Mouse (Mus musculus) lung, postnatal 4 days (tissue): ENCODE data around the gene Fhad1.

ENCODE experiments used
- DNase-seq, 2 experiments: peaks; one replicate each; pipeline ENCODE4 v3.0.0; 2021

Fhad1 gene

DNA sequence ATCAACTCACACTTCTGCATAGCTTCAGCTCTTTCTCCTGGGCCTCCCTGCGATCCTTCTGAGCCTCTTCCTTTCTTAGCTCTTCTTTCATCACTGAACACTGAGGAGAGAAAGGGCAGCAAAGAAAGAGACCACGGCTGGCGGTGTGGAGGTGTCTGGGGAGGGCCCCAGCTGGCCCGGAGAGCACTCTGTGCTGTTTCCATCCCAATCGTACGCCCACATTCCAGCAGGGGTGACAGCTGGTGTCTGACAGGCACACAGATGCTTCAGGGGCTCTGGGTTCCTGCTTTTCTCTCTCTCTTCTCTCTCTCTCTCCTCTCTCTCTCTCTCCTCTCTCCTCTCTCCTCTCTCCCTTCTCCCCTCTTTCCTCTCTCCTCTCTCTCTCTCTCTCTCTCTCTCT lies 50.3 kb downstream of the Fhad1 start:
- DNase-seq: peak; percentile 23 to 66

- DNase-seq: no peak
These were observed 51.0 kb downstream of the Fhad1 start for GRCm38 (mm10) chr4:141963907-141964306.

- DNase-seq: peak; percentile 53 to 76
These were observed 51.8 kb downstream of the Fhad1 start for GRCm38 (mm10) chr4:141962811-141963685.

DNA sequence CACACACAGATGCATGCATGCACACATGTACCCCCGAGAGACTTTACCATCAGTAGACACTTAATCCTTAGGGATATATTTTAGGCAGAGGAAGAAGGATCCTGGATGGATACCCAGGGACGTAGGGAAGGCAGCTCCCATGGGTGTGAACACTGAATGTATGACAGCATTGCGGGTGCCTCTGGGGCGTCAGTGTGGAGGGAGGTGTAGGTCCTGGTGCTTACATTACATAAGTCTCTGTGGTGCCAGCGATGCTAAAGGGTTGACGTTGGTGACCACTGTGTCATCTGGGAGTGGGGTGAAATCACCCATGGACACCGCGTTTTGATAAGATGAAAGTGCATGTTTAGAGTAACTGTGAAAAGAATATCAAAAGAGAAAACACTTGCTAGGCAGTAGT lies 54.8 kb downstream of the Fhad1 start:
- DNase-seq: no peak

DNA sequence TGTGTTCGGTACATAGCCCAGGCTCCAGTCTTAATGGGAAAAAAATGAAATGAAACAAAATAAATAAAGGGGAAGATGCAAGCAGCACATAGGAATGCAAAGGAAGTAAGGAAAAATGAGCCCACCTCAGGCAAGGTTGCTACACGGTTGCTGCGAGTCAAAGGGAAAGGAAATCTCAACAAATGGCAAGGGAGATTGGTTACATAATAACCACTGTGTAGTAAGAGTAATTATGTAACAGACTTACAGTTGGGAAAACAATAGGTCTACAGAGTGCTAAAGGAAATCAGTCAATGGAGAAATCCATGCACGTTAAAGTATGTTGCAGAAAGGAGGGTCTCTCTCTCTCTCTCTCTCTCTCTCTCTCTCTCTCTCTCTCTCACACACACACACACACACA lies 55.3 kb downstream of the Fhad1 start:
- DNase-seq: no peak

DNA sequence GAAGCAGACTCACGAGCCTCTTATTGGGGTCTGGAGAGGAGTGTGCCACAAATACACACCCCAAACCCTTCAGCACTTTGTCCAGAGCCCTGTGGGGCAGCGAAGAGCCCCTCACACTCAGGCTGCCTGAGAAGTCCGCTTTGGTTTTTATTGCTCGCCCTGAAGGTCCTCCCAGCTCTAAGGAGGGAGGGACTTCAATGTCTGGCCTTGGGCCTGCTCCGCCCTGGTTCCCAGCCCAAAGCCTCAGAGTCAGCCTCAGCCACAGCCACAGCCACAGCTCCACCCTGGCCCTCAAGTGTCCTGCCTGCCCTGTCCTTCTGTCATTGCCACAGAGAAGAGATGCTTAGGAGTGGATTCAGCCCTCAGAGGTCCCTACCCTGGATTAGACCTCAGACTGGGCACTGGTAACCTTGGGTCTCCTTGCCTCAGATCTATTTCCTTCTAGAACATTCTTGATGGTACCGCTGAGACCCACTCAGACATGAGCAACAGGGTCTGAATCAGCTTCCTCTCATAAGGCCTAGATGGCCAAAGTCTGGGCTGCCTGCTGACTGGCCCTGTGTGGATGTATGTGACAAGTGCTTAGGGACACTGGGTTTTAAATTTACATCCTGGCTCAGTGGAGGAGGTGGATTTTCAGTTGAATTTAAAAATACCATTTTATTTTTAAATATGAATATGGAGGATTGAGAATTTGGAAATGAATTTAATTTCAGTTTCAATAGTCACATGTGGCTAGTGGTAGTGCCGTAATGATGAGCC lies 56.1 kb downstream of the Fhad1 start:
- DNase-seq: peak in 1 of 2 experiments; percentile 52

DNA sequence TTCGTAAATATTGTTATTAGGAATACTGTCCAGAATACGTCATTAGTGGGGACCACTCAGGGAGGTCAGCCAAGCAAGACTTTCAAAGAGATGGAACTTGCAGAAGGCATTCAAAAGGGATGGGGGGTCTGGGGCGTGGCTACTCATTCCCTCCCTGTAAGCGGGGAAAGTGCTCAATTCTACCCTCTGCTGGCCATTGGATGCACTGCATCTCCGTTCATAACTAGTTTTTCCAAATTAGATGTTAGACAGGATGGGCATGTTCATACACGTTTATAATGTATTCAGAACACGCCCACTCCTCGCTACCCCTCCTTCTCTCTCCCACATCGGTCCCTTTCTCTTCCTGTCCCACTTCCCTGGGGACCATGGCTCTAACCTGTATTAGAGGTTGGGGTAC lies 56.7 kb downstream of the Fhad1 start:
- peak; percentile 79 to 85 for DNase-seq

GRCm38 (mm10) chr4:141957740-141958139 lies 57.1 kb downstream of the Fhad1 start:
- peak in 1 of 2 experiments; percentile 53 for DNase-seq

- no peak for DNase-seq
These were observed 58.0 kb downstream of the Fhad1 start for GRCm38 (mm10) chr4:141956931-141957330.

GRCm38 (mm10) chr4:141954770-141955720 lies 59.8 kb downstream of the Fhad1 start:
- no peak for DNase-seq

- no peak for DNase-seq
These were observed 61.0 kb downstream of the Fhad1 start for GRCm38 (mm10) chr4:141953859-141954258.

- no peak for DNase-seq
These were observed 61.6 kb downstream of the Fhad1 start for GRCm38 (mm10) chr4:141953291-141953690.

GRCm38 (mm10) chr4:141952824-141953223 lies 62.1 kb downstream of the Fhad1 start:
- no peak for DNase-seq

GRCm38 (mm10) chr4:141952114-141952513 lies 62.8 kb downstream of the Fhad1 start:
- DNase-seq: peak; percentile 62 to 84

- peak; percentile 28 to 67 for DNase-seq
These were observed 65.4 kb downstream of the Fhad1 start for GRCm38 (mm10) chr4:141949436-141949835.

DNA sequence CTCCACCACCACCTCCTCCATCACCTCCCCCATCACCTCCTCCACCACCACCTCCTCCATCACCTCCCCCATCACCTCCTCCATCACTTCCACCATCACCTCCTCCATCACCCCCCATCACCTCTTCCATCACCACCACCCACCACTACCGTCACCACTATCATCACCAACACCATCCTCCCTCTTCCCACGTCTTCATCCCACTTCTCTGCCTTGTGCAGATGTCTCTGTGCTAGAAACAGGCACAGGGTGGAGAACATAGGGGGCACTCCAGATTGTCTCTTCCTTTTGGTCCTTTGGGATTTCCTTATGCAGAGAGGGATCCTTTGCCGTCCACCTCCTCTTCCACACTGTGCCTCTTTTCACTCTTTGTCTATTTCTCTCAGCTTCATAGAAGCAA lies 66.1 kb downstream of the Fhad1 start:
- DNase-seq: no peak

GRCm38 (mm10) chr4:141942403-141942802 lies 72.5 kb downstream of the Fhad1 start:
- no peak for DNase-seq

DNA sequence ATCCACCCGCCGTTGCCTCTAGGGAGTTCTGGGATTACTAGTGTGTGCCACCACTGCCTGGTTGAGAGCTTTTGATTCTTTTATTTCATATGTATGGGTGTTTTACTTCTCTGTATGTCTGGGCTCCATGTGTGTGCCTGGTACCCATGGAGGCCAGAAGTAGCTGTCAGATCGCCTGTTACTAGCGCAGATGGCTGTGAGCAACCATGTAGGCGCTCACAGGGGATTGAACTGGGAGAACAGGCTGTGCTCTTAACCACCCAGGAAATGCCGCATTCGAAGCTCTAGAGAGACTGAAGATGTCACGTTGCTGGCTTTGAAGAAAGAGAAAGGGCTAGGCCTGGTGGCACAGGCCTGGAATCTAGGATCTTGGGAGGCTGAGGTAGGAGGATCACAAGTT lies 73.6 kb downstream of the Fhad1 start:
- no peak for DNase-seq

- no peak for DNase-seq
These were observed 76.3 kb downstream of the Fhad1 start for GRCm38 (mm10) chr4:141938535-141938934.

GRCm38 (mm10) chr4:141932785-141933574 lies 81.9 kb downstream of the Fhad1 start:
- no peak for DNase-seq

- DNase-seq: no peak
These were observed 83.4 kb downstream of the Fhad1 start for GRCm38 (mm10) chr4:141931526-141931925.

DNA sequence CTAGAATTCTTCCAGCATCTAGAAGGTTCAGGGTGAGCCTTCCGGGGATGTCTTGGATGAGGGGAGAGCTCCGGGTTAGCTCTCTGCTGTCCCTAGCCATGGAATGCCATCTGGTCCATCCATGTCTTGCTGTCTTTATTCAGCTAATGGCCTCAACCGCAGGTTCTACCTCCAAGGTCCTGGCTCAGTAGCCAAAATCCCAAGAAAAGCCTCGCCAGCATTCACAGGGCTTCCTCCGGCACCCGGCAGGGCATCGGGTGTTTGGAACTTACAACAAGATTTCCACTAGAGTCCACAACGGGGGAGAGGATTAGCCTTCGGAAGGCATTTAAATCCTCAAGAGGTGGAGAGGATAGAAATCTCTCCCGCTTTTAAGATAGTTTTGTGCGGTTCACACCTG lies 84.9 kb downstream of the Fhad1 start:
- no peak for DNase-seq
